Mouse (Mus musculus) cerebellum, adult 9-10 months (tissue): Measurements from ENCODE around the gene Whrn.

Experiments
- DNase-seq: peaks from one replicate; pipeline ENCODE4 v3.0.0; 2022

The Whrn gene

DNA sequence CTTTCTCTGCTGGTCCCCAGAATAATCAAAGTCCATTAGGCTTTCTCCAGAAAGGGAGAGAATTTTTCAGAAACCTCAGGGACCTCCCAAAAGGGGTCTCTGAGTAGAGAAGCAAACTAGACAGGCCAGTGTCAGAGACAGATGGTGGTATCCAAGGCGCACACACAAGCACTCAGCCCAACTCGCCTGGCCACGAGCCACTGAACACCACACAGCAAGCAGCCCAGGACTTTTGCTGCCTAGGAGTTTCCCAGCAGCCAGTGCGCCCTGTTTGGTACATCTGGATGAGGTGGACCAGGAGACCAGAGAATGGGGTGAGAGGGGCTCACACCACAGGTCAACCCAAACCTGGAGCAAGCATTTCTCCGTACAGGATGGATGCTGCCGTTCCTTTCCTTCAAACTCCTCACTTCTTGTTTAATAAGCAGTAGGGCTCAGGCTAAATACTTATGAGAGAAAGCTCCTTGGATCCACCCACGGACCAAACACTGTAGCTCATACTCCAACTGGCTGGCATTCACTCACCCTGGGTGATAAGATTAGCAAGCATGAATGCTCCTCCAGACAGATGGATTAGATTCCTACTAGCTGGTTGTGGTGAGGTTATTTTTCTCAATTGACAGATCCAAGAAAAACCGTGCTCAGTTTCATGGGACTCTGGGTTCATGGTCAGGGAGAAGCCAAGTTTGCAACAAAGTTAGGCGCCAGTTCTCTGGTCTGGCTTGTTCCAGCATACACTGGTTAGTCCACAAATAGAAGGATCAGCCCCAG, 2.3 kb downstream of the Whrn start:
- DNase-seq, result no peak

DNA sequence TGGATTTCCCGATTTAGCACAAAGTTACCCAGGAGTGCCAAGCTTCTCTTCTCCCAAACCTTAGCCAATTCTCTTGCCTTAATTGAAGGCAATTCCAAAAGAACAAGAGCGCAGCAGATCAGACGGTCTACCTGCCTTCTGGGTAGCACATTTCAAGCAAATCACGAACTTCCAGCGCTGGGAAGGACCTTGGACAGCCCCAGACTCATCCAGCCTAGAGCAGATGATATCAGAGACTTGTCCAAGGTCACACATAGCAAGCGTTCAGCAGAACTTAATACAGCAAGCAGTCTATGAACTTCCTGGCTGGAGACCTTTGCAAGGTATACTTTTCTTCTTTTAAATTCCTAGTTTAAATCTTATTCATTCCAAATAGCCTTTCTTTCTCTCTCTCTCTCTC, 4.3 kb downstream of the Whrn start:
- no peak for DNase-seq

DNA sequence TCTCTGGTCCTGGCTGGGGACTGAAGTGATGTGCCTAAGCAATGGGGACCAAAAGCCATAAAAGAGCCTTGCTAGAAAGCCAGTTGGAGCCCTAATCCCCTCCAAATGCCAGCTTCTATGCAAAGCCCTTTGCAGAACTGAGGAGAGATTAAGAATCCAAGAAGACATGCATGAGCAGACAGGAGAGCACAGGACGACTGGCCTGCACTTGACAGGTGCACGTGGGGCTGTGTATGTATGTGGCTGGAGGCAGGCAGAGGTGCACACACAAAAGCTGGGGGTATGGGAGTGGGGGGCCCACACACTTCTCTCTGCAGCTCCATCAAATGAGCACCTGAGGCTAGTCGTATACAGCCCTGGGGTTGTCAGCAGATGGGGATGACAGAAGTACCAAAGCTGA, 5.6 kb downstream of the Whrn start:
- no peak for DNase-seq

DNA sequence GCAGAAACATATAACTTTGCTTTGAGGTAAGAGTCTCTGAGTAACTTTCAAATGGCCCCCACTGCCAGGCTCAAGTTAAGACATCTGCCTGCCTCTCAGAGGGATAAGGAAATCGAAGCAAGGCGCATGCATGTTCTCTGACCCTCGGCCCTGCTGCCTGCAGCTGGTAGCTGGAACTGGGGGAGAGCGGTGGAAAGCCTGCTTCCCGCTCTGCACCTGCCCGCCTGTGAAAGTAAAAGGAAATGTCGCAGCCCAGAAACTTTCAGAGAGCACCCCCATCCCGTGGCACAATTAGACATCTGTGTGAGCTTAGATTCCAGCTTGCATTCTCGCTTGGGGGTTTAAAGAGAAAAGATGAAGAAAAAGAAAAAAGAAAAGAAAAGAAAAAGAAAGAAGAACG, 6.1 kb downstream of the Whrn start:
- DNase-seq, result no peak

DNA sequence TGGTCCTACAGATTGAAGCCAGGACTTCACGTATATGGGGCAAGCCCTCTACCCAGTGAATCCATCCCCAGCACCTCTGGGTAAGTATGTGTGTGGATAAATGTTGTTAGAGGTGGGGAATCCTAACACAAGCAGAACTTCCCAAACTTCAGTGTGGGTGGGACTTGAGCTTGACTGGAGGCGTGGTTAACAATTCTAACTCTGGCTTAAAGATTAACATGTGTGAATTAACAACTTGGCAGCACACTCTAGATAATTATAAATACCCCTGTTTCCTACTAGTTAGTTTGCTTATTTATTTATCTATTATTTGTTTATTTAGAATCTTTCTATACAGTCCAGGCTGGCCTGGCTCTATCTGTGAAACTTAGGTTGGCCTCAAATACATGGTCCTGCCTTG, 7.9 kb downstream of the Whrn start:
- no peak for DNase-seq

DNA sequence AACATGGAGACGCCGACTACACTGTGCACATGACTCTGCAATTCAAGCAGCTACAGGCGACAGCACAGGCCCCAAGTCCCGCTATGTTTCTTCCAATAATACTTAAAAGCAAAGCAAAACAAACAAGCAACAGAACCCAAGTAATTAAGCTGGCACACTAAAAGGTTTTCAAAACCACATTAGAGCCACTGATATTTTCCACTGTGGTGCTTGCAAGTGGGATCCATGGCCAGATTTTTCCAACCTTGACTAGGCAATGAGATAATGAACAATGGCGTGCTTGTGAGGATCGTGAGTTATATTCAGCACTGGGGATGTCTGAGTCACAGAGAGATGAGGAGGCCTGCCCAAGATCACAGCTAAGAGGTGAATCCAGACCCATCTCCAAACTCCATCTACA, 8.5 kb downstream of the Whrn start:
- DNase-seq, result no peak

DNA sequence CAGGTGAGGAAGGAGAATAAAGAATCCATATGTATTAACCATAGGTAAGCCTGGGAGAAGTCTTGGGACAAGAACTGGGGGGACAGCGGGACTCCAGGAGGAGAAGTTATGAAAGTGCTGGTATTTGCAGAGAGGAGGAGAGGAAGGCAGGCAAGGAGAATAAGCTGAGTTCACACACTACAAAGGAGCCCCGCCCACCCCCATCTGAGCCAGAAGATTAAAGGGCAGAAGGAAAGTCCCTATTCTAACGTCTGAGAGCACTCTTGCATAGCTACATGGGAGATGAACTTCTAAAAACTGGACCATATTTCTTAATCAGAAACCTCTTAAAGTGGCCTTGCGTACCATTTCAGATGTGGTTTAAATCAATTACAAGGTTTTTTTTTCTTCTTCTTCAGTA, 9.3 kb downstream of the Whrn start:
- DNase-seq, result no peak

DNA sequence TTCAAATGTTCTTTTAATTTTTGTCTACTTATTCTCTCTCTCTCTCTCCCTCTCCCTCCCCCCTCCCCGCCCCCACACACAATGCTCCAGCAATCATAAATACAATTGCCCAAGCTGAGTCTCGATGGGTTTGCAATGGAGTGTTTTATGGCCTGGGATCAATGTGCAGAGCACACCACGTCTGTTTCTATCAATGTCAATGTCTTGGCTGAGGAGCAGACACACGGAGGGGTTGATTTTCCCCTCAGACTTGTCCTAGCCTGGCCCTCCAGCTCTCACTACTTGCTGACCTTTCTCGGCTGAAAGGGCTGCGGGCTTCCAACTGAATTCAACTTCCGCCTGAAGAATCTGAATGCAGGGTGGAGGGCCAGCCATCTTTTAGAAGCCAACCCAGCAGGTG, 12.1 kb downstream of the Whrn start:
- DNase-seq, result no peak

DNA sequence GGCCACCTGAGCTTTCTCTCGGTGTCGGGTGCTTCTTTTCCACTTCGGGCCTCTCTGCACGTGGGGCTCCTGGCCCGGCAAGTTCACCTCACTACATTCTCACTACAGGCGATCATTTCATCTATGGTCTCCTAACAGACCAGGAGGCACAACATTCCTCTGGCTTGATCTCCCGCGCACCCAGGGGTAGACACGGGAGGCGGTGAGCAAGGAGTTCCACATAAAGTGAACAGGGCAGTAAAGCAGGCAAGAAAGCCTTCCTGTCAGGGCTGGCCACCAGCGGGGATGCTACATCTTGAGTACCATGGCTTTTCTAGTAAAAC, 15.0 kb downstream of the Whrn start:
- DNase-seq, result no peak

DNA sequence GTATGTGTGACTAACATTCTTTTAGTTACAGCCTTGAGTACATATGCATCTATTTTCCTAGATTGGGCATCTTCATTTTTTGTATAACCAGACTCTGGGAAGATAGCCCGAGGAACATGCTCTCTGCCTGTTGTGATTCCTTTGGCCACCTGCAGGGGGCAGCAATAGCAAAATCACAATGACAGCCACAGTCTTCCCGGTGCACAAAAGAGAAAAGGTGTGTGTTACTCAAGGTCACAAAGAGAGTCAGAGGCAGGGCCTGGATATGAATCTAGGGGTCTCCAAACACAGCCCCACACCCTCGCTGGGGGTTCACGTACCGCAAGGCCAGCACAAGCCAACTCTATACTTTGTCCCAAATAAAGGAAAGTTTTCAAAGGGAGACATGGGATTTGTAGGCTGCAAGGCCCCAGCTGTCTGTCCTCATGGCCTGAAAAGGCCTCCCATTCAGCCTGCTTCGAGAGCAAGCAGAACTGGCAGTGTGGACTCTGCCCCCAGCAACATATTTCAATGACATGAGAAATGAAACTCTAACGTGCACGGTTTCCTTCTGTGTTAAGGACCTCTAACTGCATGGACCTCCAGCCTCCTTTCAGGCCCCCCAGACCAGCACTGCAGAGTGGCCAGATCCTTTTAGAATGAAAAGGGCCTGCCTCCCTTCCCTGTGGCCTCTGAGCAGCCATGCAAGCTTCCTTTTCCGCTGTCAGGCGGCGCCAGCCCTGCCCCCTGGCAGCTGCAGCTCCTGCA, 15.5 kb downstream of the Whrn start:
- DNase-seq, result peak; percentile 50

DNA sequence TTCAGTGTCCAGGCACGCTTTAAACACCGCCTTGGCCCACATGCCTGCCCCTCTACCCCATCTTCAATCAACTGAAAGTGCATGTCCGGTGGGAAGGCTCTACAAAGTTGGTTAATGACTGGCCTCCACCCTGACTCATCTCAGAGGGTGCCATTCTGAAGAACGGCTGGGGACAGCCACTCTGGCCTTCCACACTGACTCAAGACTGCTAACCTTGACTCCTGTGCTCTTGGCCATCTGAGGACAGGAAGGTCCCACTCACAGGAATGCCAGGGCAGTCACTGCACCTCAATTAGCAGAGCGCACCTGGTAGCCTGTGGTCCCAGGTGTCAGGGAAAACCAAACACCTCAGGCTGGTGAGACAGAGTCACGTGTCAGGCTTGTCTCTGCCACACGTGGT, 17.8 kb downstream of the Whrn start:
- DNase-seq, result no peak

DNA sequence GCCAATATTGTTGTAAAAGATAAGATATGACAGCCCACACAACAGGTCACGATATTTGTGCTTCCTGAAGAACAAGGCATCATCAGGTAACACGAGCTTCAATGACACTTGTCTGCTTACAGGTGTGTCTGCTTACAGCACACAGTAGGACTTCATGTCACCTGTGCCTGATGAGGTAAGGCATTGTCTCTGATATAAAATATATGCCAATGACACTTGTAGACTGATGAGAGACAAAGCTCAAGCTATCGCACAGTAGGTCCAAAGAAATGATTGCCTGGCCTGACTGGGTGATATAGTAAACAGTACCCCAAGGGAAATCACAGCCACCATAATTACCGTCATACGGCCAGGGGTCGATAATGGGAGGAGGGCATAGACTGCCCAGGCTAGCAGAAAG, 18.9 kb downstream of the Whrn start:
- DNase-seq, result no peak

DNA sequence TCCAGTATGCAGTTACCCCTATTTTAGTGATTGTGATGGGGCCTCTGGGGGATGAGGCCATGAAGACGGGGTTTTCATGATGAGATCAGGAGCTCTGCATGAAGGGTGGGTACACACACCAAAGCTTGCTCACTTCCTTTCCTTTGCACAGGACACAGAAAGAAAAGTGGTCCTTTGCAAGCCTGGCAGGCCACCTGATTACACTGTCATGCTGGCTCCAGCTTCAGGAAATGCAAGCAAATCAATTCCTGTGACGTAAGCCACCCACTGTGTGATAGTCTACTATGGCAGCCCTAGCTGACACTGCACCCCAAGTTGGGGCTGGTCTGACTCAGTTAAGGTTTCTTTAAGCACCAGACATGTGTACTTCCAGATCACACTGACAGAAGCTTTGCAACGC, 20.6 kb downstream of the Whrn start:
- no peak for DNase-seq

DNA sequence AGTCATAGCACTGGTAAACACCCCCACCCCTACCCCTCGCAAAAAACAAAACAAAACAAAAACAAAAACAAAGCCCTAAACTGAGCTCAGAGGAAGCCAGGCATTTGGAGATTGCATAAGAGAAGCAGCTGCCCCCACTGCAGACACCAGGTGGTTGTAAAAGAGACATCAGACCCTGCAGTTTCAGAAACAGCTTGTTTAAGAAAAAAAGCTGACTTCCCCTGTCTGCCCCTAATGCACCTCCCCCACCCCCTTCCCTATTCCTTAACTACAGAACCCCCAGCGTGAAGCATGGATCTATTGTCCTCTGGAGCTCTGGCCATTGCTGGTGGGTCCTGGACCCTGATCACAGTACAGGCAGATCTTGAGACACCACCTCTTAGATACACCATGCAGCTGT, 21.4 kb downstream of the Whrn start:
- DNase-seq, result no peak

DNA sequence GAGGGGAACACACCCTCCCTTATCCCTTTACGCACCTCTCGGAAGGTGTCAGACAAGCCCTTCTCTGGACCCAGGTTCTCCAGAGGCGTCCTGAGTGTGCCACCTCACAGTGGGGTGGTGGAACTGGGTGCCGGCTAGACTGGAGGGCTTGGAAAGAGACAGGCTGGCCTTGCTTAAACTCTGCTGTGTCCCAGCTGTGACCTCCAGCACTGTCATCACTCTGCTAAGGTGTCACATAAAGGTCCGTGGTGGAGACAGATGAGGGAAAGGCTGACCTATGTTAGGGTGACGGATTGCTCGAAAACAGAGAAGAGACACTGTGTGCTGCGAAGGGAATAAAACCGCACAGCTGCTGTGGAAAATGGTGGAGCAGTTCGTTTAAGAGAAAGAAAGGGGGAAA, 28.5 kb downstream of the Whrn start:
- DNase-seq, result no peak

DNA sequence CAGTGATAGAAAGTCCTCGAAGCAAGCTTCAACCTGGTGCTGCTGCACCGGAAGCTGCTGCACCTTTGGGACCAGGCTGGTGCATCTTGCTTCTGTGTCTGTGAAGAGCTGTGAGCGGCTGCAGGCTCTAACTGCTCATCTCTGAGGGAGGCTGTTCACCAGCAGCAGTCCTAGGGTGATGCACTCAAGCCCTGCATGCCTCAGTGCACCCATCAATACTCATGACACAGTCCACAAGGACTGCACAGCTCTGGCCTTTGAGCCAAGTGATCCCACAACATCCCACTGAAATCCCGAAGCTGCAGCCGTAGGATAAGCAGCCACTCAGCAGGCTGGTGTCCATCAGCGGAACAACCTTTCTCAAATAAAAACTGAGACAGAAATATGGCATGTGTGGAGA, 29.6 kb downstream of the Whrn start:
- no peak for DNase-seq

DNA sequence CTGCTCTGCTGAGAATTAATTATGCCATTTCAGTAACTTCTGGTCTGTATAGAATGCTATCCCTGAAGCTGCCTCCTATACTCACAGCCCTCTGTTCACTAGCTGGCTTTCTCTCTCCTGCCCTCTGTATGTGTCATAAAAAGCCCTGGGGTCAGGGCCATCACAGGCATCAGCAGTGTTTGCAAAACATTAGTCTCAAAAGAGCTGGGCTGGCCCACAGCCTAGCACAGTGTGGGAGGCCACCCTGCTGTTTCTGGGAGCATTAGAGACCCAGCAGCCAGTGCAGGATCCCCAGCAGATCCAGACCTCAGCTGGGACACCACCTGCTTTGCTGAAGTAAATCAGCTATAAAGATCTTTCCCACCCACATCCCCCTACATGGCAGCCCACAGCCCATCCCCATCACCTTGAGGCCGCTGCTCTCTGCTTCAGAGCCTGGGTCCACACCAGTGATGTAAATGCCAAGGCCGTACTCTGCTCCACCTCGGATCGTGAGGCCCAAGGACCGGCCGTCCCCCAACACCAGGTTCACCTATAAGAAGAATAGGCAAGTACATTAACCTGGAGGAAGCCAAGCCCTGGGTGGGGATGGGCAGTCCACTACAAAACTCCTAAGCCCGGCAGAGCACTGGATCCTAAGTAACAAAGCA, 34.8 kb downstream of the Whrn start:
- DNase-seq, result no peak

DNA sequence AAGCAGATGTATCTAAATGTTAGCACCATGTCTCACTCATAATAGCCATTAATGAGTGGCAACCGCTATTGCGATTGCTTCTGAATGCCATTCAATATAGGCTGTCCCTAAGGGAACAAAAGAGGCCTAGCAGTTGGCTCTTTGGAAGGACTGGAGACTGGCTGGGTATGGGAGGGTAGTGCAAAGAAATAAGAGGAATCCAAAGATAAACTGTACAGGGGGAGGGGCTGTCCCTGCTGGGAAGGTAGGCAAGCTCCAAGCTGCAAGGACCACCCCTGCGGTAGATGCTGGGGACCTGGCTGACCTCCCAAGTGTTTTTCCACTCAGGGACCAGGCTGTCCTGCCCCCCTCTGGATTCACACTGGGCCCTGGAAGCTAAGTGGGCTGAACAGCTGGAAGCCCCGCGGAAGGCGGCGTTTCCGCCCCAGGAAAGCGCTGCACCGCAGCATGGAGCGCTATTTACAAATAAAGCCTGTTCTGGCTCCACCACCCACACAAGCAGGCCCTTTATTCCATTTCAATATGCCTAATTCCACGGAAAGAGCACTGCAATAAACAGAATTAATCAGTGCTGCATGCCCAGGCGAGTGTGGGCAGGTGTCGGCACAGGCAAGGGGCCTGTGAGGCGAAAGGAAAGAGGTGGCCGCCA, 36.5 kb downstream of the Whrn start:
- DNase-seq, result no peak

DNA sequence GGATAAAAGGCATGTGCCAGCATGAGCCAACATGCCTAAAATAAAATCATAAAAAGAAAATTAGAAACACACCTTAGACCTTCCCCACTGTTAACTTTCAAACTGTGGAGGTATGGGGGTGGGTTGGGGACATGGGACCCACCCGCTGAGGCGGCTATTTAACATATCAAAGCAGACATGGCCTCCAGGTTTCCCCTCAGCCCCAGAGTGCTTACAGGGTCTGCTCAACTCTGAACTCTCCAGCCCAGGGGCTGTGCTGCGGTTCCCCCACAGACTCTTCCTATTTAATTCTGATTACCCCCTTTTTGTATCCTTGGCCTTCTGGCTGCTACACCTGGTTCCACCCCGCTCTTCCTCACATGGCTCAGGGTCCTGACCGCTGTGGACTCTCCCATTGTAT, 39.2 kb downstream of the Whrn start:
- DNase-seq, result no peak

DNA sequence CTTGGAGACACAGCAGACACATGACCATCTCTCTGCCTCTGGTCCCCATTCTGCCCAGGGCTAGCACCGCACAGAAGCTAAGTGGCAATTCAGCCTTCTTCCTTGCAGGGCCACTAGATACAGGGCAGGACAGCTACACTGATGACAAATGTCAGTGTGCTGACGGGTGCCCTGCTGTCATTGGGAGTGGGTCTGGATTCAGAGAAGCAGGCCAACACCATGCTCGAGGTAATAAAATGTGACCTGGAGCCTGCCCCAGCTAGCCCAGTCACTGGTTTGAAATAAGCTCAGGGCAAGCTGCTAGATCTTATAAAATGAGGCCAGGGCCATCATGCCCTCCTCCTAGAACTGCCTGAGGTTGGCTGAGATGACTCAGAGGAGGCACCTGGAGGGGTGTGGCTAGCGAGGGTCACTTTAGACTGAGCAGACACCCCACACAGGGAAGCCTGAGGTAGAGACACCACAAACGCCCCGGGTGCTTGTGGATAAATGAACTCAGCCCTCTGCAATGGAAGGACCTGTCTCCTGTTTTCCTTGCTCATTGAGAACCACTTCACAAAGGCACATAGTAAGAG, 41.8 kb downstream of the Whrn start:
- DNase-seq, result no peak

DNA sequence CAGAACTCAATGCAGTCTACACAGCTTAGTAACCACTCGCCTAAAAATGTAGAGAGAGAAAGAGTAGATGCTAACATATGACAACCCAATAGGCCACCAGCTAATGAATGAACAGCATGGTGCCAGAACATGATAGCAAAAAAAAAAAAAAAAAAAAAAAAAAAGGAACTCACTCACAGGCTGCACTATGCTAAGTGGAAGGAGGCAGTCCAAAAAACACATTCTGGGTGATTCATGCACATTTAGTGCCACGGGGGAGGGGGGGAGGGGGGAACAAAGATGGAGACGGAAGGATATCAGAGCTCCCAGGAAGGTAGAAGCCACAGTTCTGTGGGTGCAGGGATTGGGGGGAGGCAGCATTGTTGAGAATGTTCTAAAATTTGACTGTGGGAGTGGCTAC, 43.2 kb downstream of the Whrn start:
- DNase-seq, result no peak

DNA sequence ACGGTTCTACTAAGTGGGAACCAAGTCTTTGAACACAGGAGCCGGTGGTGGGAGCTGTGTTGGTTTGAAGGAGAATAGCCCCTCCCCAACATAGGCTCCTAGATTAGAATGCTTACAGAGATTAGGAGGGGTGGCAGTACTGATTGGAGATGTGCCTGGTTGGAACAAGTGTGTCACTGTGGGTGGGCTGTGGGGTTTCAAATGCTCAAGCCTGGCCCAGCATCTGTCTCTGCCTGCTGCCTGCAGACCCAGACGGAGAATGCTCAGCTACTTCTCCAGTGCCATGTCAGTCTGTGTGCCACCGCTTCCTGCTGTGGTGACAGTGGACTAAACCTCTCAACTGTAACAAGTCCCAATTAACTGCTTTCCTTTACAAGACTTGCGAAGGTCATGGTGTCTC, 45.2 kb downstream of the Whrn start:
- no peak for DNase-seq

DNA sequence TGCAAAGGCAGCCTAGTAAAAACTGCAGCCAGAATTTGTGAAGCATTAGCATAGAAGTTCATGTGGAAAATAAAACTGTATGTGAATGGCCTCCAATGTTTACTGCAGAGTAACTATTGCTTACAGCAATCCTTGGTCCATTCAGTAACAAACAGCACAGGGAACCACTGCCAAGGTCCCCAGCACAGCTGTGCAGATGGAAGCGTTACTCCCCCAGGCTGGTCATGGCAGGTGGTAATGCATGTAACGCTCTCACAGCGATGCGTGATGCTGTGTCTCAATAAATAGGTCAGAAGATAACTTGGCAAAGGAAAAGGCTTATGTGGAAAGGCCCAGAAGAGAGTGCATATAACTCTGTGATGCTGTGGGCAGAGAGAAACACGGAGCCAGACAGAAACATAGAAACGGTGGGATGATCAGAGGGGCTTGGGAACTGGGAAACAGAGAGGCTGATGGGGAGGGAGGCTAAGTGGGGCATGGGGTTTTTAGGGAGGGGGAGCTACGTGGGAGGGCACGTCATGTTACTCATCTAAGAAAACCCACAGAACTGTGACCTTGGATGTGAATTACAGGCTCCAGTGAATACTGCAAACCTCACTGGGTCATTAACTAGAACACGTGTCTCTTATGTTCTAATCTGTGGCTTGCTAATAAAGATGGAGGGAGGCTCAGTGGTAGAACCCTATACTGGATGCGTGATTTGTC, 51.3 kb downstream of the Whrn start:
- no peak for DNase-seq
